Mouse (Mus musculus): ENCODE results near the gene Dennd6a.
A peak's percentile ranks its signal among the peaks of the same experiment; 100 is the strongest.

Gene Dennd6a

DNA sequence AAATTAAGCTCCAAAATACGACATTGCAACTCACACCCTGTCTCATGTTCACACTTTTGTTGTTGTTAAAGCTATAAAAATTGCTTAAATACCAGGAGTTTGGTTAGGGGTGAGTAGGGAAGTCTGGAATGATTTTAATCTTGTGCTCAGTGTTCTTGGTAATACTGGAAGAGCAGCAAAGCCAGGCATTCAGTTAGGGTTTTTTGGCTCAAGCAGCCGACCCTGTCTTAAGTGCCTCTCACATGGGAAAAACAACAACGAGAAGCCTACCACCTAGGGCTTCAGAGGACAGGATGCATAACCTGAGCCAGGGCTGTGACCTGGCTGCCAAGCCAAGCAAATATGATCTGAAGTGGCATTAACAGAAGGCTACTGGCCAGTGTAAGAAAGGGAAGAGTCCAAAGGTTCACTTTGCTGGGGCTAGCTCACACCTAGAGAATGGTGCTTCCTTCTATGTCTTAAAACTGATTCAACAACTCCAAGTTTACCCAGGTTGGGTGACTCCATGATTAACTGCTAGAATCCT, 2.7 kb downstream of the Dennd6a start:
- peak; percentile 63 for DNase-seq

DNA sequence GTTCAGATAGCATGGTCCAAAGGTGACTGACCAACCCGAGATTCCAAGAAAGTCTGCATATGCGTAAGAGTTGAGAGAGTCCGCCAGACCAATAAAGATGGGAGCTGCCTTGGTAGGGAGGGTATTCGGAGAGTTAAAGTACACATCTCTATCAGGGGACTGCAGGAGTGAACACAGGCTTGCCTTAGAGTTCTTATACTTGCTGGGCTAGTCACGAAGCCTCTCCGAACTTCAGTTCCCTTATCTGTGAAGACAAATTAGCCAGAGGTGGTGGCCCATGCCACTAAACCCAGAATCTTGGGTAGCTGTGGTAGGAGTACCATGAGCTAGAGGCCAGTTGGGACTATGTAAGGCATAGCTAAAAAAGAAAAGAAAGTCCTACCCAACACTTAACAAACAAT, 5.1 kb downstream of the Dennd6a start:
- peak; percentile 25 for DNase-seq

DNA sequence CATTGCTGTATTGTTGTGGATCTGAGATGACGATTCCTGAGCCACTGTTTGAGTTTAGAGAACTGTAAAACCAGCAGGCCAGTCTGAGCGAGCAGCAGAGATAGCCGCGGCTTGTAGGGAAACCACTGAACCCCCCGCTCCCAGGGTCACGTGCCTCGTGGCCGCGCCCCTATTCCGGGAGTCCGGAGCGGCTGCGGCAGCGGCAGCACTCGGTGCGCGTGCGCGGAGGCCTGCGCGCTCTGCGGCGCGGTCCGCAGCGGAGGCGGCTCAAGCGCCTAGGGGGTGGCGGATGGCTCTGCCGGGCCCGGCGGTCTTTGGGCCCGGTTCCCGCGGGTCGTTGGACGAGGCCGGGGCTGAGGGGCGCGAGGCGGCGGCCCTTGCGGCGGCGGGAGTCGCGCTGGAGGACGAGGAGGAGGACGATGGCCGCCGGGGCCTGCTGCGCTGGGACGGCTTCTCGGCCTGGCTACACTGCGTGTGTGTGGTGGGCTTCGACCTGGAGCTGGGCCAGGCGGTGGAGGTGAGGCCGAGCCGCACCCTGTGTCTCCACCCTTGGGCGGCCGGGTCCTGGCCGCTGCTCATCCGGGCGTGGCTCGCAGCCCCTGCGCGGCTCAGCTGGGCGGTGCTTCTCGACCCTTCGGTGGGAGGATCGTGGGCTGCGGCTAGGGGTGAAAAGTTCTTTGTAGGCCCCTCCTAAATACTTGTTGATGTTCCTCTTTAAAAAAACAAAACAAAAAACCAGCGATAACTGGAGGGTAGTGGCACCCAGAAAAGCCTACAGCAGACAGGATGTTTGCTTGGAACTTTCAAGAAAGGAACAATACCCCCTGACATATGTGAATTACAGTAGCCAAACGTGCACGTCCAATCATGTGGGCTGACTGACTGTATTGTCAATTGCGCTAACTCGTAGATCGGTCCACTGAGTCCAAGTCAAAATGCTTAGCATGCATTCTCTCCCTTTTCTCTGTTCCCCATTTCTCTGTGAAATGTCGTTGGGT, 6.0 kb downstream of the Dennd6a start:
- DNase-seq: peak; percentile 90

DNA sequence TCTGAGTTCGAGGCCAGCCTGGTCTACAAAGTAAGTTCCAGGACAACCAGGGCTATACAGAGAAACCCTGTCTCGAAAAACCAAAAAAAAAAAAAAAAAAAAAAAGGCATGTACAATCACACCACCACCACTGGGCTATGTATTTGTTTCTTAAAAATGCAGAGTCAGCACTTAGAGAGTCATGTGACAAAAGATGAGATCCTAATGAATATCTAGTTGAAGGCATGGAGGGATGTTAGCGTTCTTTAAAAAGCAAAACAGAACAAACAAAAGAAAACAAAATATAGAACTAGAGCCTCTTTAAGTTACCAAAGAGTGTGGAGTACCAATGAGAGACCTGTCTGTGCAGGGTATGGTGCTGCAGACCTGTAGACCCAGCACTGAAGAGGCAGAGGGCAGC, 10.0 kb downstream of the Dennd6a start:
- DNase-seq: no peak

DNA sequence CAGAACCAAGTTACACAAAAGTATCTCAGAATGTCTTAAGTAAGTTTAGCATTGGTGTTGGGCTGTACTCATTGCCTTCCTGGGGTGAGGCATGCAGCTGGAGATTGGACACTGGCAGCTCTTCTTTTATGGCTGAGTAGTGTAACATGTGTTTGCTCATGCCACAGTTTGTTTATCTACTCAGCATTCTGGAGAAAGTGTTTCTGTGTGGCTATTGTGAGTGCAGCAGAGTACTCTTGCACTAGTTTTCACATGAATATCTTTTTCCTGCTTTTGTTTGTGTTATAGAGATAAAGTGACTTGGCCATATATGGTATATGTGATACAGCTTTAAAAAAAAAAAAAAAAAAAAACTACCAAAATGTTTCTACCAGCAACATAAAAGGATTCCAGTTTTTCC, 13.5 kb downstream of the Dennd6a start:
- no peak for DNase-seq

DNA sequence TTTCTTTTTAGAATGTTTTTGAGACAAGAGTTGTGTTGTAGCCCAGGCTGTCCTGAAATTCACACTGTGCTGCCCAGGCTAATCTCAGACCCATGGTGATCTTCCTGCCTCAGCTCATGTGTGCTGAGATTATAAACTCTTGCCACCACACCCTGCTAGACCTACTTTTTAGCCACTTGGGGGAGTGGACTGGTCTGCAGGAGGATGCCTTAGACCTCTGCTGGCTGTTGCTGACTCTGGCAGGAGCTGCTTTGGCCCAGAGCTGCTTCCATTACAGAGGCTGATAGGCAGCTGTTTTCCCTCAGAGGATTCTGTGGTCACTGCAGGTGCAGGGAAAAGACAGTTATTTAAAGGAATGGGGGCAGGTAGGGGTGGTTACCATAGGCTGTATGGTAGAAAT, 17.7 kb downstream of the Dennd6a start:
- no peak for DNase-seq

- DNase-seq: no peak
Measured at GRCm38 (mm10) chr14:26593281-26593895, 19.7 kb downstream of the Dennd6a start.

DNA sequence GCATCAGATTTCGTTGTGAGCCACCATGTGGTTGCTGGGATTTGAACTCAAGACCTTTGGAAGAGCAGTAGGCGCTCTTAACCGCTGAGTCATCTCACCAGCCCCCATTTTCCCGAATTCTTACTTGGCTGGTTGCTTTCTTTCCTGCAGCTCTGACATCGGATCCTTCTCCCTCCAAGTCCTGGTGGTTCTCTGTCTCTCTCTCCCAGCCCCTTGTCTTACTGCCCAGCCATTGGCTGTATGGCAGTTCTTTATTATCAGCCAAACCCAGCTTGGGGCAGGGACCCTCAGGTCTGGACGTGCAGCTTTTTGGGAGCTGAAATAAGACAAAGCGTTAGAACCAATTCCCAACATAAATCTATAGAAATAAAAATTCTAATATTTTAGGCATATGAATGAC, 21.5 kb downstream of the Dennd6a start:
- no peak for DNase-seq

- DNase-seq: no peak
Measured at GRCm38 (mm10) chr14:26595695-26596365, 22.2 kb downstream of the Dennd6a start.

DNA sequence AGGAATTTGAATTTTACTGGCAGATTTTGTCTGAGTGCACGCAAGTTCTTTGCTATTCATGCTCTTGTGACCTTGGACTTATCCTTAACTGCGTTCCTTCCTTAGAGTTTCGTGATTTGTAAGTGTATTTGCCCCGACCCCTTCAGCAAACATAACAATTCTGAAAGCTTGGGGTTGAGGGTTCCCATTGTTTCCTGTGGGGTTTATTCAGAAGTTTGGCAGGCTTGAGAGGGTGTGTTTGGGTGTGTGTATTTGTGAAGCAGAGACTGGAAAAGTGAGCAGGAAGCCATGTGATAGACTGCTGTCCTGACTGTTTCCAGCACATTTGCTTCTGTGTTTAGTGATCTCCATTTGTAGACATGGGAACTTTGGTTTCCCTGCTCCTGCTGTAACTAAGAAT, 31.7 kb downstream of the Dennd6a start:
- no peak for DNase-seq

- no peak for DNase-seq
Measured at GRCm38 (mm10) chr14:26609674-26610073, 36.0 kb downstream of the Dennd6a start.

DNA sequence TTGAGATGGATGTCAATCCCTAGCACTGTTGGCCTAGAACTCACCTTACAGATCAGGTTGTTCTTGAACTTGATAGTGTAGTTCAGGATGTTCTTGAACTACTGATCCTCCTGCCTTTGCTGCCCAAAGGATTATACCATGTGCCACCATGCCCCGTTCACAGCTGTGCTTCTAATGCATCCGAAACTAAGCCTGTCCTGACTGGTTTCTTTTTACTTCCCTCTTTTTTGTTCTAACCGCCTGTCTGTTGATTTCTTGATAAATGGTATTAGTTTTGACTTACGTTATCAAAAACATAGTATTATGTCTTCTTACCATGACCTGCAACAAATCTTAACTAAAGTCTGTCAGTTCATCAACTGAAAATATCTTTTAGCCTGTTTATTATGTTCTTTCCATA, 37.0 kb downstream of the Dennd6a start:
- no peak for DNase-seq

DNA sequence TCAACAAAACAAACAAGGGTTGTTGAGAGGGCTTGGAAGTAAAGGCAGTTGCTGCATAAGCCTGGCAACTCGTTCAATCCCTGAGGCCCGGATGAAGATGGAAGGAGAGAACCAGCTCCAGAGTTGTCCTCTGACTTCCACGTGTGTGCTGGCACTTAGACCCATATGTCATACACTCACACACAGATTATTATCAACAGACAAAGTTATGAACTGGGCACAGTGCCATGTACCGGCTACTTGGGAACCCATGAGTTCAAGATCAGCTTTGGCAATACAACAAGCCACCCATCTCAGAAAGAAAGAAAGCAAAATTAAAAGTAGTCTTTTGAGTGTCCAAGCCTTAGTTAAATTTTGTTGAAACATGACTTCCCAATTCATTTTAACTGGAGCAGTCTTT, 51.6 kb downstream of the Dennd6a start:
- DNase-seq: no peak

DNA sequence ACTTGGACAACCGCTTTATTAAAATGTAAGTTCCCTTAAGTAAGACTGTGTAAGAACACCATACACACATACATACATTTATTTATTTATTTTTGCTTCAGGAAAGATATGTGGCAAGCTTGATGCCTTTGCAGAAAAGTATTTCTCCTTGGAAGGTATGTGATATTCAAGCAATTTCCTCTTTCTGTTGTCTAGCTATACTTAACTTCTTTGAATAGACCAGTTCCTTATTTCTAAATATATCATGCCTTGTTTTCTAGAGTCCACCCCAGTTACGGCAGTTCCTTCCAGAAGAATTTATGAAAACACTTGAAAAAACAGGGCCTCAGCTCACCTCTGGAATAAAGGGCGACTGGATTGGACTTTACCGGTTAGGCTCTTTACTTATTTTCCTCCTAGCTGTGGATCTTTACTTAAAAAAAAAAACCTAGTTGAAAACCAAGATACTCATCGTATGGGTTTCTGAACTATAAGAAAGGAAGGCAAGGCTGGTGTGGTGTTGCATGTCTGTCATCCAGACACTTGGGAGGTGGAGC, 53.0 kb downstream of the Dennd6a start:
- DNase-seq: no peak

DNA sequence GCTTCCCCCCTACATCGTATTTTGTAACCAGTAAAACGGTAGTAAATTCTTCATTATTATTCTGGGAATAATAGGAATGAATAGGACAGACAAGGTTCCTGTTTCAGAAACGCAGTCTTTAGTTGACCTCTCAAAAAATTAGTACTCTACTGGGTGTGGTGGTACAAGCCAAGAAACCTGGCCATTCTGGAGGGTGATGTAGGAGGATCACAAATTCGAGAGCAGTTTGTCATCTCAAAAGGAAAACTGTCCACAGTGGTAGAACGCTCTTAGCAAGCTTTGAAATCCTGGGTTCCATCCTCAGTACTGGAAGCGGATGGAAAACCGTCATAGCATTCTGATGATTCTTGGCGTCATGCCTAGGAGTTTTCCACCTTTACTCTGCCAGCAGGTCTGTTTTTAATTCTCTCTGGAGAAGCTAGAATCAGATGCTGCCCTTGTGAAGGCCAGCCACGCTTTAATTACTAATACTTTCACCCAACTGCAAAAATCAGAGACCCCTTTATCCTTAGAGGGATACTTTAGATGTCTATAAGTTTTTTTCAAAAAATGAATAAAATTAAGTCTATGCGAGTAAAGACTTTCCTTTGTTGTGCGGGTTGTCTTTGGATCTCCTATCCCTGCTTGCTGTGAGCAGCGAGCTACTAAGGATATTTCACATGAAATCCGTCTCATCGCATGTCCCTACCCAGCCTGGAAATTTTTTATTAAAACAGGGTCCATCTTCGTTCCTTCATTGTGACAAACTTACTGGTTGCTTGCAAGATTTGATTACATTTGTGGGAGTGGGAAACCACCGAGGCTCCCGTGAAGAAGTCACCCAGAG, 63.6 kb downstream of the Dennd6a start:
- DNase-seq: peak; percentile 67

- DNase-seq: peak; percentile 100
Measured at GRCm38 (mm10) chr14:26637851-26638707, 64.4 kb downstream of the Dennd6a start, which contains the start of gene Arf4. Gene Arf4 (plus strand): TSS chr14:26638074.

DNA sequence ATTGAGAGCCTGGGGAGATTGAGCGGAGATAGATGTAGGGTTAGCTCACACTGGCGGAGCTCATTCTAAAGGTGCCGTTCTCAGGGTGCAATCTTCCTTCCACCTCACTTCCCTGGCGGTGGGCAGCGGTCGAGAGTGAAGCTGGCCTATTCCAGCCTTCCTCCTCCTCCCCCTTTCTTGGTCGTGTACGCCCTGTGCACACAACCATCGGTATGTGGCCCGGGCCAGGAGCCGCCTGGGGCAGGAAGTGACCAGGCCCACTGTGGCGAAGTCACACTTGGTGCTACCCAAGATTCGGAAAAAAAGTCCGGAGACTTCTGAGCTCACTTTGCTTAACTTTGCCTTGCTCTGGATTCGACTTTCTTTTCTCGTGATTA, 65.0 kb downstream of the Dennd6a start:
- DNase-seq: peak; percentile 65

- peak; percentile 27 for DNase-seq
Measured at GRCm38 (mm10) chr14:26639251-26639650, 65.6 kb downstream of the Dennd6a start.

- DNase-seq: peak; percentile 45
Measured at GRCm38 (mm10) chr14:26639961-26640360, 66.3 kb downstream of the Dennd6a start.

DNA sequence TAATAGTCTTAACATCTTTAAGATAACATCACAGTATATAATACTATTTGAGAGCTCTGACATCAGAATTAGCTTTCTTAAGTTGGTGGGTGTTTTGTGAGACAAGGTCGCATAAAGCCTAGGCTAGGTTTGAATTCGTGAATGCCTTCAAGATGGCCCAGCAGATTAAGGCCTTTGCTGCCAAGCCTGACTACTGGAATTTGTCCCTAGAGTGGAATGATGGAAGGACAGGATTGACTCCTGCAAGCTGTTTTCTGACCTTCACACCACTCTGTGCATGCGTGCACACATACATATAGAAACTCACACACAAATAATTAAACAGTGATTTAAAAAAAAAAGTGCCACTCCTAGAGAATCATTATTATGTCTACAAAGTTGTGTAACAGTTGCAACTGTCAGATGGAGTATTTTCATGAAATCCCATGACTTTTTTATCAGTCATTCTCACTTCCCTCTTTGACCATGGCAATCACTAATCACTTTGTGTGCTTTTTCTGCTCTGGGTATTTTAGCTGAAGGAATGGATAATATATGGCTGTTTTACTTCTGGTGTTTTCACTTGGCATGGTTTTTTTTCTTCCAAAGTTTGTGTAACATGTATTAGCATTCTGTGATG, 69.5 kb downstream of the Dennd6a start:
- no peak for DNase-seq
